ENCODE assay signal across 10 mouse cellular contexts in genomic region chr2:155242296-155242855, GRCm38 (mm10). TPM values are rescaled to one million over a fixed set of nuclear protein-coding genes. Genes with fewer than 3 reads are reported as not detected.
DNase-seq lines count a peak whose midpoint lies in the region; ATAC-seq lines count a peak whose summit lies in the region.
"Had no signal": no experiment of that assay in that cellular context is flagged by ENCODE, and none has a peak within 500 bp of the region (broad histone marks: within the 10 kb centered on the region; RNA-seq: fewer than 3 reads in every experiment).

No protein-coding gene starts in this region.

- no peaks in the 10 kb centered on the region for H3K27me3 ChIP-seq in midbrain, embryonic 14.5 days (ENCODE audit: control insufficient read depth, insufficient read depth, low read length)
- H3K27me3 ChIP-seq: neural tube, embryonic 12.5 days had no signal

- DNase-seq in cerebellum, adult 8-10 months = peak; percentile 16
- peak; percentile 83 for DNase-seq in NIH3T3 (ENCODE audit: low read depth)
- DNase-seq in gastrocnemius, postnatal 36 days = peak; percentile 37 to 50
- peak; percentile 25 for DNase-seq in lung, postnatal 14 days
- DNase-seq in left cerebral cortex, adult 11 months (ENCODE audit: low spot score) = no peak
- no peak for DNase-seq in midbrain, embryonic 14.5 days
- no peak for DNase-seq in left cerebral cortex, adult 8-10 months (ENCODE audit: low spot score in 2 of 2)

- intact Hi-C loops in gastrocnemius, postnatal 36 days (cut with DNase I) = no loop called here

- H3K27ac ChIP-seq in midbrain, embryonic 14.5 days (replicated peaks; ENCODE audit: low read depth, low read length) = no peak overlapping the region
- H3K27ac ChIP-seq: neural tube, embryonic 12.5 days had no signal

- peaks cover 12% of the 10 kb centered on the region for H3K4me1 ChIP-seq in midbrain, embryonic 14.5 days (ENCODE audit: control insufficient read depth, insufficient read depth, low read length)

- no peak overlapping the region for H3K4me2 ChIP-seq in midbrain, embryonic 14.5 days (ENCODE audit: low read length)
- H3K4me2 ChIP-seq: neural tube, embryonic 12.5 days had no signal

- H3K9ac ChIP-seq in midbrain, embryonic 14.5 days (replicated peaks; ENCODE audit: low read length) = no peak overlapping the region
- H3K9ac ChIP-seq: neural tube, embryonic 12.5 days had no signal

- no peak overlapping the region for H3K4me3 ChIP-seq in midbrain, embryonic 14.5 days (replicated peaks; ENCODE audit: low read depth, low read length)
- H3K4me3 ChIP-seq: neural tube, embryonic 12.5 days had no signal

- H3K9me3 ChIP-seq in midbrain, embryonic 14.5 days (ENCODE audit: control insufficient read depth, low read length) = no peaks in the 10 kb centered on the region
- H3K9me3 ChIP-seq: neural tube, embryonic 12.5 days had no signal

- 90% methylated on average over 7 of the region's 7 CpGs for WGBS in midbrain, embryonic 14.5 days

- peaks cover 47% of the 10 kb centered on the region for H3K36me3 ChIP-seq in midbrain, embryonic 14.5 days (ENCODE audit: control insufficient read depth, insufficient read depth, low read length)

- no peak for ATAC-seq in cerebellum, adult (ENCODE audit: insufficient number of reproducible peaks, low FRiP score, low TSS enrichment)
- no peak for ATAC-seq in midbrain, embryonic 14.5 days (ENCODE audit: low FRiP score, low TSS enrichment)
- ATAC-seq: intestine, postnatal 0 days had no signal

RNA-seq across cellular contexts. Expression of gene Dynlrb1, which starts 6.0 kb away (rescaled TPM):
- 100 to 1,000 TPM in 1 of 2 experiments, 10 to 100 TPM in 1; 94.2 to 104 TPM for total RNA-seq in gastrocnemius, postnatal 36 days (2021)
- 698 and 838 TPM in 2 replicates for polyA plus RNA-seq in midbrain, embryonic 14.5 days (2014; fragmentation: Nextera tagmentation; extraction: Ambion mirVana)
- 100 to 1,000 TPM; 217 to 305 (median 251) TPM for total RNA-seq in left cerebral cortex, adult 8-10 months (2022)

RNA-seq across cellular contexts. Expression of gene Map1lc3a, which starts 33.7 kb away (rescaled TPM):
- 100 to 1,000 TPM; 259 to 263 TPM for total RNA-seq in gastrocnemius, postnatal 36 days (2021)
- polyA plus RNA-seq in midbrain, embryonic 14.5 days (2014; fragmentation: Nextera tagmentation; extraction: Ambion mirVana) = 435 and 604 TPM in 2 replicates
- total RNA-seq in left cerebral cortex, adult 8-10 months (2022) = 100 to 1,000 TPM; 303 to 332 (median 311) TPM

Comparison
In these comparisons a context has a peak if more than half of its experiments do, and no peak if none do; other contexts are left out.
1. DNase-seq: peak in cerebellum, adult 8-10 months (single experiment), NIH3T3 (single experiment), gastrocnemius, postnatal 36 days (2 of 2) and lung, postnatal 14 days (single experiment); none in left cerebral cortex, adult 11 months (single experiment), midbrain, embryonic 14.5 days (single experiment) and left cerebral cortex, adult 8-10 months (0 of 2).